Mouse (Mus musculus) myocyte (in vitro differentiated cells): ENCODE measurements around the gene Aptx.

ENCODE experiments used
- POLR2A ChIP-seq: IDR thresholded peaks from one replicate; pipeline ENCODE4 v1.6.1; 2011; ENCODE audit warnings: low read depth, mild to moderate bottlenecking, control low read depth, moderate library complexity; ENCODE audit not compliant: insufficient read length
- USF1 ChIP-seq: IDR thresholded peaks from one replicate; pipeline ENCODE4 v1.6.1; 2011; ENCODE audit warnings: low read depth, mild to moderate bottlenecking, control low read depth, moderate library complexity

GRCm38 (mm10) chr4:40735351-40735750, 32.4 kb upstream of the Aptx start:
- no peak for TF ChIP-seq POLR2A
- no peak for TF ChIP-seq USF1
